Mouse (Mus musculus): Measurements from ENCODE around the gene Pip5k1b. TPM values are rescaled to one million over a fixed set of nuclear protein-coding genes. Genes with fewer than 3 reads are reported as not detected.

Gene Pip5k1b
- total RNA-seq, 2 experiments from 2014 or later, result 10.6 to 25.4 TPM

- no peak for ATAC-seq (replicated peaks; ENCODE audit: low FRiP score, low TSS enrichment, poor library complexity, severe bottlenecking)
Observed at GRCm38 (mm10) chr19:24444322-24444721, 111.3 kb downstream of the Pip5k1b start.

GRCm38 (mm10) chr19:24439715-24440114 lies 116.0 kb downstream of the Pip5k1b start:
- ATAC-seq (replicated peaks; ENCODE audit: low FRiP score, low TSS enrichment, poor library complexity, severe bottlenecking), result 0 out of 2 replicates have a peak, but pooled peaks have one; percentile 34

- no peak for ATAC-seq (replicated peaks; ENCODE audit: low FRiP score, low TSS enrichment, poor library complexity, severe bottlenecking)
Observed at GRCm38 (mm10) chr19:24434291-24434690, 121.4 kb downstream of the Pip5k1b start.

GRCm38 (mm10) chr19:24432447-24432846 lies 123.2 kb downstream of the Pip5k1b start:
- no peak for ATAC-seq (replicated peaks; ENCODE audit: low FRiP score, low TSS enrichment, poor library complexity, severe bottlenecking)

GRCm38 (mm10) chr19:24431381-24431780 lies 124.3 kb downstream of the Pip5k1b start:
- ATAC-seq (replicated peaks; ENCODE audit: low FRiP score, low TSS enrichment, poor library complexity, severe bottlenecking), result no peak

GRCm38 (mm10) chr19:24428011-24428410 lies 127.7 kb downstream of the Pip5k1b start:
- ATAC-seq (replicated peaks; ENCODE audit: low FRiP score, low TSS enrichment, poor library complexity, severe bottlenecking), result no peak

- no peak for ATAC-seq (replicated peaks; ENCODE audit: low FRiP score, low TSS enrichment, poor library complexity, severe bottlenecking)
Observed at GRCm38 (mm10) chr19:24427258-24427657, 128.4 kb downstream of the Pip5k1b start.

- no peak for ATAC-seq (replicated peaks; ENCODE audit: low FRiP score, low TSS enrichment, poor library complexity, severe bottlenecking)
Observed at GRCm38 (mm10) chr19:24426759-24427181, 128.9 kb downstream of the Pip5k1b start.

GRCm38 (mm10) chr19:24418030-24418429 lies 137.6 kb downstream of the Pip5k1b start:
- ATAC-seq (replicated peaks; ENCODE audit: low FRiP score, low TSS enrichment, poor library complexity, severe bottlenecking), result no peak

GRCm38 (mm10) chr19:24417659-24418004 lies 138.0 kb downstream of the Pip5k1b start:
- no peak for ATAC-seq (replicated peaks; ENCODE audit: low FRiP score, low TSS enrichment, poor library complexity, severe bottlenecking)

- no peak for ATAC-seq (replicated peaks; ENCODE audit: low FRiP score, low TSS enrichment, poor library complexity, severe bottlenecking)
Observed at GRCm38 (mm10) chr19:24416975-24417658, 138.6 kb downstream of the Pip5k1b start.

- ATAC-seq (replicated peaks; ENCODE audit: low FRiP score, low TSS enrichment, poor library complexity, severe bottlenecking), result no peak
Observed at GRCm38 (mm10) chr19:24415778-24416621, 139.7 kb downstream of the Pip5k1b start.

- no peak for ATAC-seq (replicated peaks; ENCODE audit: low FRiP score, low TSS enrichment, poor library complexity, severe bottlenecking)
Observed at GRCm38 (mm10) chr19:24408863-24409564, 146.7 kb downstream of the Pip5k1b start.

- ATAC-seq (replicated peaks; ENCODE audit: low FRiP score, low TSS enrichment, poor library complexity, severe bottlenecking), result no peak
Observed at GRCm38 (mm10) chr19:24404716-24405115, 151.0 kb downstream of the Pip5k1b start.

GRCm38 (mm10) chr19:24403245-24403644 lies 152.4 kb downstream of the Pip5k1b start:
- ATAC-seq (replicated peaks; ENCODE audit: low FRiP score, low TSS enrichment, poor library complexity, severe bottlenecking), result no peak

GRCm38 (mm10) chr19:24393920-24394319 lies 161.8 kb downstream of the Pip5k1b start:
- no peak for ATAC-seq (replicated peaks; ENCODE audit: low FRiP score, low TSS enrichment, poor library complexity, severe bottlenecking)

- ATAC-seq (replicated peaks; ENCODE audit: low FRiP score, low TSS enrichment, poor library complexity, severe bottlenecking), result no peak
Observed at GRCm38 (mm10) chr19:24391519-24392251, 164.0 kb downstream of the Pip5k1b start.

GRCm38 (mm10) chr19:24386956-24387865 lies 168.5 kb downstream of the Pip5k1b start:
- ATAC-seq (replicated peaks; ENCODE audit: low FRiP score, low TSS enrichment, poor library complexity, severe bottlenecking), result no peak
